Mouse (Mus musculus) forebrain, embryonic 15.5 days (tissue): ENCODE measurements around the gene Relb. TPM values are rescaled to one million over a fixed set of nuclear protein-coding genes. Genes with fewer than 3 reads are reported as not detected.

Experiments
- ATAC-seq: fragments of 200-750 bp; cut with Nextera tagmentation; replicated peaks from 2 replicates; pipeline ENCODE4 v1.8.0; 2017; ENCODE audit warnings: mild to moderate bottlenecking, moderate TSS enrichment, moderate library complexity
- H3K27ac ChIP-seq: fragments of 300-500 bp; sonication (generic); replicated peaks from 2 replicates; pipeline ENCODE4 v1.5.1; 2015; ENCODE audit warnings: mild to moderate bottlenecking, inconsistent platforms
- H3K27me3 ChIP-seq: fragments of 300-500 bp; sonication (generic); 2 replicates; pipeline ENCODE4 v1.6.1; 2015; ENCODE audit warnings: inconsistent platforms
- H3K36me3 ChIP-seq: fragments of 300-500 bp; sonication (generic); 2 replicates; pipeline ENCODE4 v1.6.1; 2015; ENCODE audit warnings: mild to moderate bottlenecking, inconsistent platforms
- H3K4me1 ChIP-seq: fragments of 300-500 bp; sonication (generic); 2 replicates; pipeline ENCODE4 v1.6.1; 2015; ENCODE audit warnings: inconsistent platforms
- H3K4me2 ChIP-seq: fragments of 300-500 bp; sonication (generic); replicated peaks from 2 replicates; pipeline ENCODE4 v1.6.1; 2015; ENCODE audit warnings: mild to moderate bottlenecking, inconsistent platforms
- H3K4me3 ChIP-seq: fragments of 300-500 bp; sonication (generic); 2 replicates; pipeline ENCODE4 v1.5.1; 2015; ENCODE audit warnings: mild to moderate bottlenecking, inconsistent platforms
- H3K9ac ChIP-seq: fragments of 300-500 bp; sonication (generic); replicated peaks from 2 replicates; pipeline ENCODE4 v1.6.1; 2015; ENCODE audit warnings: mild to moderate bottlenecking, inconsistent platforms
- H3K9me3 ChIP-seq: fragments of 300-500 bp; sonication (generic); 2 replicates; pipeline ENCODE4 v1.6.1; 2016; ENCODE audit warnings: inconsistent platforms
- WGBS: fragments of 180-500 bp; shearing (Covaris S2); methylation state at CpG from one replicate; pipeline ENCODE4 v1.1.7; 2015; ENCODE audit warnings: mixed read lengths; 5-methylcytosine and 5-hydroxymethylcytosine counted together
- polyA plus RNA-seq: library from polyadenylated mRNA; unstranded; fragments of >200 nt; fragmentation: Nextera tagmentation; extraction: Ambion mirVana; gene quantifications from 2 replicates; pipeline ENCODE4 v1.2.1, GENCODE M21; 2015

The Relb gene
- 2.6 and 2.7 TPM in 2 replicates for polyA plus RNA-seq

DNA sequence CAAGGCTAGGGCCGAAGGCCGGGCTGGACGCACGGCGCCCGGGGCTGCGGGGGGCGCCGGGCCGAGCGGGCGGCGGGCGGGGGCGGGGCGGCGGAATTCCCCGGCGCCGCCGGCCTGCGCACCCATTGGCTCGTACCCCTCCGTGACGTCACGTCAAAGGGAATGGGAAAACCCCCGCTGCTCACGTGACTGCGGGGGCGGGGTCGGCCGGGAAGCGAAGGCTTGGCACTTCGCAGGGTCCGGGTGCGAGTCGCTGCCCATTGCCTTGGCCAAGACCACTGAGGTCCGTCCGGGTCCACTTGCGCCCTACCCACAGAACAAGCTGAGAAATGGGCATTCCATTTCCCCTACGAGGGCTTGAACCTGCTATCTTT, at the start of gene Relb:
Relb (minus strand) TSS at position 78 of the 374 bp plus-strand sequence.
- H3K9ac ChIP-seq, result peak within 1 kb of the TSS; percentile 53
- H3K27me3 ChIP-seq, result no peaks in the 10 kb centered on the region
- under 1% methylated on average over 35 of the region's 41 CpGs for WGBS
- peak within 1 kb of the TSS; percentile 89 for H3K4me3 ChIP-seq
- H3K4me1 ChIP-seq, result peaks cover 15% of the 10 kb centered on the region
- H3K9me3 ChIP-seq, result no peaks in the 10 kb centered on the region
- peak within 1 kb of the TSS; percentile 74 for H3K27ac ChIP-seq
- H3K4me2 ChIP-seq, result peak within 1 kb of the TSS; percentile 99
- peak; percentile 68 for ATAC-seq
- peaks cover 27% of the 10 kb centered on the region for H3K36me3 ChIP-seq

DNA sequence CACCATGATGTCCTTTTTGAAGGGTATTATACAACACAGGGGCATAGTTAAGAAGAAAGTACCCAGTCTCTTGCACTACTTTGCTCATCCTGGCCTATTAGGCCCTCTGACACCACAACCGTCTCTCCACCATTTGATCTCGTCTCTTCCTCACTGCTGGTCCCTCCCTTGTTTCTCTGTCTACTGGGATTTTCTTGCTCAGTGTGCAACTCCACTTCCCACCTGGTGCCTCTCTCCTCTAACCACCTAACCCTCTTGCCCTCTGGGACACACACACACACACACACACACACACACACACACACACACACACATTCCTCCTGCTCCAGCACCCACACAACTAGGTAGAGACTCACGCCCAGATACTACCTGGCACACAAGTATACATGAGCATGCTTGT, 49.7 kb upstream of the Relb start:
- Histone ChIP-seq H3K36me3 (no peaks in the 10 kb centered on the region), H3K27me3 (no peaks in the 10 kb centered on the region), H3K9ac (no peak overlapping the region), H3K9me3 (no peaks in the 10 kb centered on the region), H3K4me2 (no peak overlapping the region), H3K27ac (no peak overlapping the region), H3K4me3 (no peak overlapping the region), H3K4me1 (no peaks in the 10 kb centered on the region)
- no peak for ATAC-seq
- 90% methylated on average over 3 of the region's 3 CpGs for WGBS

DNA sequence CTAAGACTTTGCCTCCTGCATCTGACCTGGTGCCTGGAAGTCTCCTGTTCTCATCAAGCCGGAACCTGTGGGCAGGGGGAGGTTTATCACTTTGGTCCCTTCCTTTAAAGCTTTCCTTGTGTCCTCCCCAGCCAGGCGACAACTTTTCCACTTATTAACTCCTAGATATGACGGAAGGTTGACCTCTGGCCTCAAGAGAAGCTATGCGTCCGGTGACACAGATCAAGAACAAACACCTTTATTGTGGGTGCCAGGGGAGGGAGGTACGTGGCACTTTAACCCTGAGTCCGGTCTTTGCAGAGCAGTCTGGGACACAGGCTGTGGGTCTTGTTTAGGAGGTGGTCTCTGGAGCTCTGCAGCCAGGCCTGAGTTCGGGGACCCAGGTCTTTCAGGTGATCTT, 48.6 kb upstream of the Relb start, which contains the start of gene Apoc2:
Apoc2 (minus strand) TSS at position 70 of the 400 bp plus-strand sequence.
- WGBS, result 82% methylated on average over 8 of the region's 8 CpGs

DNA sequence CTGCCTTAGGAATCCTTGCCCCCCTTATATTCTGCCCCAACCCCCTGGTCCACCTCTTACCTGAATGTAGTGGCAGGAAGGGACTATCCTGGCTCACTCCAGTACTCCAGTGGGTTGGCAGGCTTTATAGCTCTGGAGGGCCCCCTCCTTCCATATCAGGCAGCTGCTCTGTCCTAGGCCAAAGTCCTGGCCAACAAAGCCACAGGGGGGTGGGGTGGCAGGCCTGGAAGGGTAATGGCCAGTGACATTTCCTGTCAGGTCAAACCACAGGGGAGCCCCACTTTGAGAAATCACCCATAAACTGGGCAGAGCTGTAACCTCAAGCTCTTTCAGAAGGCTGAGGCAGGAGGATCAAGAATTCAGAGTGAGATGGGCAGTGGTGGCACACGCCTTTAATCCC, 47.4 kb upstream of the Relb start:
- Histone ChIP-seq H3K4me3 (no peak overlapping the region), H3K27me3 (no peaks in the 10 kb centered on the region), H3K4me1 (no peaks in the 10 kb centered on the region), H3K9ac (no peak overlapping the region), H3K36me3 (no peaks in the 10 kb centered on the region), H3K4me2 (no peak overlapping the region), H3K27ac (no peak overlapping the region), H3K9me3 (no peaks in the 10 kb centered on the region)
- ATAC-seq, result no peak
- WGBS, result 72% methylated on average over 1 of the region's 1 CpGs

More for the DNA sequence above, 48.6 kb upstream of the Relb start, which contains the start of gene Apoc2:
- H3K36me3 ChIP-seq, result no peaks in the 10 kb centered on the region
- no peaks in the 10 kb centered on the region for H3K9me3 ChIP-seq
- H3K4me3 ChIP-seq, result no peak within 1 kb of the TSS
- H3K9ac ChIP-seq, result no peak within 1 kb of the TSS
- H3K27me3 ChIP-seq, result no peaks in the 10 kb centered on the region
- H3K27ac ChIP-seq, result no peak within 1 kb of the TSS
- no peak within 1 kb of the TSS for H3K4me2 ChIP-seq
- no peak for ATAC-seq
- H3K4me1 ChIP-seq, result no peaks in the 10 kb centered on the region

DNA sequence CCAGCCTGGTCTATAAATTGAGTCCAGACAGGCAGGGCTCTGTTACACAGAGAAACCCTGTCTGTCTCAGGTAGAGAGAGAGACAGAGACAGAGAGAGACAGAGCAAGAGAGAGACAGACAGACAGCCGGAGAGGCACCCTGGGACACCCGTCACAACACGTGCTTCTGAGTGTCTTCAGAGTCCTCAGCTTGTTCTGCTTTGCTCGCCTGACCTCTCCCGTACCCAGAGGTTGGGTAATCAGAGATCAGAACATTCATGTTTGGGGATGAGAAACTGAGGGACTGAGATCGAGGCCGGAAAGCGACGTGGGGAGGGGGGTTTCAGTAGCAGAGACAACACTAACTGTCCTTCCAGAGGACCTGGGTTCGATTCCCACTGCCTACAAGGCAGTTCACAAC, 46.6 kb upstream of the Relb start:
- ATAC-seq, result no peak
- no peaks in the 10 kb centered on the region for H3K4me1 ChIP-seq
- H3K4me2 ChIP-seq, result no peak overlapping the region
- 85% methylated on average over 10 of the region's 10 CpGs for WGBS
- H3K27ac ChIP-seq, result no peak overlapping the region
- H3K36me3 ChIP-seq, result no peaks in the 10 kb centered on the region
- no peaks in the 10 kb centered on the region for H3K27me3 ChIP-seq
- no peak overlapping the region for H3K4me3 ChIP-seq
- no peak overlapping the region for H3K9ac ChIP-seq
- no peaks in the 10 kb centered on the region for H3K9me3 ChIP-seq

DNA sequence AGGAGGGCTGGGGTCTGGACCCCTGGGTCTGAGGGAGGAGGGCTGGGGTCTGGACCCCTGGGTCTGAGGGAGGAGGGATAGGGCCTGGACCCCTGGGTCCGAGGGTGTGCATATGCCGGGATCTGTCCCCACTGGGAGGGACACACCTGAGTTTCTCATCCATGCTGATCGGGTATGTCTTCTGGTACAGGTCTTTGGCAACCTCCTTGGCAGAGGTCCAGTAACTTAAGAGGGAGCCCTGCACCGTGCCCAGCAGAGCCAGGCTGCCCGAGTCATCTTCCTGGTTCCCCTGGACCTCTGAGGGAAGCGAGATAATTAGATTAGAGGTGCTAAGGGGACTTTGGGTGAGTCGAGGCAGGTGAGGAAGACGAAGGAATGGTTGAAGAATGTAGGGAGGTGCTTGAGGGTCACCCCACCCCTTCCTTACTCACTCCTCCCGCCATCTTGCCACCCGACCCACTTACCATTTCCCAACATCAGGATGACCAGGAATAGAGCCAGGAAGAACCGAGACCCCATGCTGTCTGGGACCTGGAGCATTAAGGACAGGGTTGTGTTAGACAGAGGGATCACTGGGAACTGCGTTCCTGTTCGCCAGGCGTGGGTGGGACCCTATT, 44.0 kb upstream of the Relb start:
- Histone ChIP-seq H3K27me3 (no peaks in the 10 kb centered on the region), H3K9ac (no peak overlapping the region), H3K4me2 (no peak overlapping the region), H3K27ac (no peak overlapping the region), H3K9me3 (no peaks in the 10 kb centered on the region), H3K4me1 (peaks cover 5% of the 10 kb centered on the region; the same call in 1 of the 2 replicates), H3K4me3 (no peak overlapping the region), H3K36me3 (no peaks in the 10 kb centered on the region)
- WGBS, result 63% methylated on average over 14 of the region's 14 CpGs
- ATAC-seq, result no peak

DNA sequence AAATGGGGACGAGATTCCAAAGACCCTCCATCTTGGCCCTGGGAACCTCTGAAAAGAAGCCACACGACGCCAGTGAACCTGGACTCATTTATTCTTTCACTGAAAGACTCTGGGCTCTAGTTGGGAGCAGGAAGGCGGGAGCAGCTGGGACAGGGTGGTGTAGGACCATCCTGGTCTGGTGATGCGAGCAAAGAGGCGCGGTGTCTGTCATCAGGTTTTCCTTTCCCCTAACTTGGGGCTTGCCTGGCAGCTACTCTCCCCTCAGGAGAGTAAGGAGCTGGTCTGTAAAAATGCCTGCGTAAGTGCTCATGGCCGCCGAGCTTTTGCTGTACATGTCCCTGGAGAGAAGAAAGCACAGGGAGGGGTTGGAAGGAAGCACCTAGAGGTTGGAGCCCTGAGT, 42.3 kb upstream of the Relb start:
- Histone ChIP-seq H3K4me3 (no peak overlapping the region), H3K27me3 (no peaks in the 10 kb centered on the region), H3K27ac (no peak overlapping the region), H3K4me1 (peaks cover 5% of the 10 kb centered on the region; the same call in 1 of the 2 replicates), H3K9me3 (no peaks in the 10 kb centered on the region), H3K9ac (no peak overlapping the region), H3K36me3 (no peaks in the 10 kb centered on the region), H3K4me2 (no peak overlapping the region)
- ATAC-seq, result no peak
- 70% methylated on average over 10 of the region's 10 CpGs for WGBS

DNA sequence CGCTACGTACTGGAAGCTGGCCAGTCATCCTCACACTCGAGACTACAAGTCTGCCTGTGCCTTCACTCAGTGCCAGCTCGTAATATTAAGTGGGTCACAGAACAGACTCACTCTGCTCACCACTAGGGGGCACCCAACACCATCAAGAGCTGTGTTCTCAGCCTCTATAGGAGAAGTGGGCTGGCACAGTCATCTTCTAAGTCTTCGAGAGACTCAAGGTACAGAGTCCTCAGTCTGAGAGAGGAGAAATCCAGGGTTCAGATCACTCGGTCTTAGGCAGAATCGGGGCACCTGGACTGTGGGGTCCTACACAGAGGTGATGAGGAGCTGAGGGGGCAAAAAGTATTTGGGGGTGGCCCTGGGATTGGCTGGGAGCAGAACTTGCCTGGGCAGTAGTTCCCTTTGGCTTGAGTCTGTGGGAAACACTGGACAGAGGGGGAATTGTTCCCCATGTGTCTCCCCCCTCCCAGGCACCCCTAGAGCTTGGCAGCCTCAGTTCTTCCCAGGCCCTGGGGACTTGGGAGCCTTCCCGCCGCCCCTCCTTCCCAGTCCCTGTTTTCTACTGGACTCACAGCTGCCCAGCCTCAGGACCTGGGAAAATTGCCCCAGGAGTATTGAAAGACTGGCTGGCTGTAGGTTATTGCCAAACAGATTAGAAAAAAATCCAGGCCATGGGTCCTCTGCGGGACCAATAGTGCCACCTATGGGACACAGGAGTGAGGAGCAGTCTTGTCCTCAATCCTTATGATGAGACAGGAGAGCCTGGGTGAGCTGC, 39.9 kb upstream of the Relb start:
- Histone ChIP-seq H3K36me3 (no peaks in the 10 kb centered on the region), H3K4me2 (peak overlapping the region; percentile 29), H3K27ac (peak overlapping the region; percentile 47), H3K9me3 (no peaks in the 10 kb centered on the region), H3K4me3 (0 out of 2 replicates have a peak overlapping the region, but pooled peaks have one; percentile 6), H3K4me1 (peaks cover 13% of the 10 kb centered on the region), H3K27me3 (no peaks in the 10 kb centered on the region), H3K9ac (no peak overlapping the region)
- peak; percentile 76 for ATAC-seq
- WGBS, result 7% methylated on average over 10 of the region's 10 CpGs

DNA sequence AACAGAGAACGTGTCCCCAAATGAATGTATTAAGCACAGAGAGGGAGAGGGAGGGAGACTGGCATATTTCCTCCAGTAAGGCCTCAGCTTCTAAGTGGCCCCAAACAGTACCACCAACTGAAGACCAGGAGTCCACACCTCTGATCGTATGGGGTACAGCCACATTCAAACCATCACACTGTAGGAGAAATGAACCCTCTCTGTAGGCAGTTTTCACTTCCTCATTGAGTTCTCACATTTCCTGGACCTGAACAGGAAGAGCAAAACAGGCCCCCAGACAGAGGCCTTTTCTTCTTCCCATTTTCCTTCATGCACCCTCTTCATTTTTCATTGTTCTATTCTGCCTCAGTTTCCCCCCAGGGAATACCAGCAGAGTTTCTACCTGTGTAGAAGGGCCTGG, 38.2 kb upstream of the Relb start:
- Histone ChIP-seq H3K9me3 (no peaks in the 10 kb centered on the region), H3K27ac (no peak overlapping the region), H3K36me3 (no peaks in the 10 kb centered on the region), H3K4me1 (peaks cover 26% of the 10 kb centered on the region), H3K9ac (no peak overlapping the region), H3K4me3 (no peak overlapping the region), H3K27me3 (no peaks in the 10 kb centered on the region), H3K4me2 (no peak overlapping the region)
- no peak for ATAC-seq
- 72% methylated on average over 2 of the region's 2 CpGs for whole genome bisulfite sequencing

DNA sequence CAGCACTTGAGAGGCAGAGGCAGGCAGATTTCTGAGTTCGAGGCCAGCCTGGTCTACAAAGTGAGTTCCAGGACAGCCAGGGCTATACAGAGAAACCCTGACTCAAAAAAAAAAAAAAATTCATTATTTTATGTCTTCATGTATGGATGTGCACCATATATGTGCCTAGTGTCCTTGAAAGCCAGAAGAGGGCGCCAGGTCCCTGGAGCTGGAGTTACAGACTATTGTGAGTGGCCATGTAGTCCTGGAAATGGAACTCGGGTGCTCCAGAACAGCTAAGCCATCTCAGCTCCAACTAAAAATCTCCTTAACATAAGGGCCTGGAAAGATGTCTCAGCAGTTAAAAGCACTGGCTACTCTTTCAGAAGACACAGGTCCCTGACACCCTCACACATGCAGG, 37.5 kb upstream of the Relb start:
- H3K4me2 ChIP-seq, result no peak overlapping the region
- no peak for ATAC-seq

DNA sequence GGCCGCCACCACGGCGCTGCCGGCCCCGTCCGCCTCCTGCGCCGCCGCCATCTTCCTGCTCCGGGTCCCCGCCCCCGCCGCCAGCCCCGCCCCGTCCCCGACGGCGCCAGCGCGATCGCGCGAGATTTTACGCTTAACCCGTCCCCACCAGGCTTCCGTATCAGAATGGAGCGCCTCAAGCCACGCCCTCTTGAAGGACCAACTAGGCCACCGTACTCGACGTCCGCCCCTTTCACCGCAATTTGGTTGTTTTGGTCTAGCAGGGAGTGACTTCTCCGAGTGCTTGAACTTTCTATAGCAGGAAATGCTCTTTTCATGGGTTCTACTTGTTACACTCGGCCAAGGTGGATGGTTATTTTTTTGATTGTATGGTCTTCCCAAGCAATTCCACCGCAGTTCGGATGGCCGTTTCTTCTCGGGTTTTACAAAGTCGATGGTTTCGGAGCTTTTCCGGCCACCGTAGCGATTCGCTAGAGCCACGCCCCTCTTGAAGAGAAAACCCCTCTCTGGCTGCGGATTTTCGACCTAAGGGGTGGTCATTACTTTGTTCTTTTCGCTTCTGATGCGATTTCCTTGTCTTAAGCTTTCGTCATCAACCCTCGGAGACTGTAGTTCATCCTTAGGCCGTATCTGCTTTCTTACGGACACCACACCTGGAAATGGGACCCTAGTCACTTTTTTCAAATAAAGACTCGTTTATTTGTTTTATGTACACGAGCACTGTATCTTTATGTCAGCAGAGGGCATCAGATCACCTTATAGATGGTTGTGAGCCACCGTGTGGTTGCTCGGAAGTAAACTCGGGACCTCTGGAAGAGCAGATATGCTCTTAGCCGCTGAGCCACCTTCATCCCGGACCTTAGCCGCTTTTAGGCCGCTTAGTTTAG, 36.0 kb upstream of the Relb start, which contains the start of gene Clptm1:
Clptm1 (minus strand) TSS at position 79 of the 887 bp plus-strand sequence.
- Histone ChIP-seq H3K36me3 (no peaks in the 10 kb centered on the region), H3K9ac (peak within 1 kb of the TSS; percentile 97), H3K4me3 (peak within 1 kb of the TSS; percentile 97), H3K27me3 (no peaks in the 10 kb centered on the region), H3K4me2 (peak within 1 kb of the TSS; percentile 84), H3K27ac (peak within 1 kb of the TSS; percentile 95), H3K4me1 (peaks cover 30% of the 10 kb centered on the region), H3K9me3 (no peaks in the 10 kb centered on the region)
- WGBS, result under 1% methylated on average over 61 of the region's 63 CpGs
- peak; percentile 86 for ATAC-seq

More for the DNA sequence above, 37.5 kb upstream of the Relb start:
- no peak overlapping the region for H3K27ac ChIP-seq
- H3K36me3 ChIP-seq, result no peaks in the 10 kb centered on the region
- no peak overlapping the region for H3K9ac ChIP-seq
- H3K27me3 ChIP-seq, result no peaks in the 10 kb centered on the region
- WGBS, result 71% methylated on average over 3 of the region's 3 CpGs
- H3K9me3 ChIP-seq, result no peaks in the 10 kb centered on the region
- peaks cover 30% of the 10 kb centered on the region for H3K4me1 ChIP-seq
- H3K4me3 ChIP-seq, result no peak overlapping the region
